Mouse (Mus musculus): ENCODE data around the gene Tbc1d17.

DNA sequence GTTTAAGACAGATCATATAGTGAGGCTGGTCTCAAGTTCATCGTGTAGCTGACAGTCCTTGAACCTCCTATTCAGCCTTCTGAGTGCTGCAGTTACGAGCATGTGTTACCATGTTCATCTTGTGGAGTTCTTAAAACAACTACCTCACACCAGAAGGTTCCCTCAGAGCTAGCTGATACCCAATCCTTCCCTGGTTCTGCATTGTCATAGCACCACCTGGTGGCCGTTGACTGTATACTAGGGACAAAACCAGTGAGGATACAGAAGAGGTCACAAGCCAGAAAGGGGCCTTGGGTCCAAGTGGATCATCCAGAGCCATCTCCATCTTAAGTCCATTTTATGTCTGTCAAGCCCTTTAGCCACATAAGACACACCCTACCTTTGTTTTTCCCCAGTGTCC is 24.0 kb downstream of the Tbc1d17 start:
- no peak for TF ChIP-seq CTCF (IDR thresholded peaks at IDR 0.05; ENCODE audit: borderline replicate concordance, control insufficient read depth, extremely low read depth, insufficient read depth, low read length, poor library complexity)
- no peak for TF ChIP-seq POLR2A (IDR thresholded peaks at IDR 0.05; ENCODE audit: control insufficient read depth, extremely low read depth, insufficient read depth, low read length, poor library complexity)
